Mouse (Mus musculus) right cerebral cortex, postnatal 4 days (tissue): ENCODE data around the gene Birc3.
"Not testable (repeated sequence)": the region's sequence is repeated elsewhere in the genome, so short reads cannot be mapped to it uniquely, and the experiment has no call there.

Experiments used
- DNase-seq: peaks from one replicate; pipeline ENCODE4 v3.0.0-alpha.2; 2022

Gene Birc3

GRCm38 (mm10) chr9:7872775-7873439, at the start of gene Birc3:
Birc3 (minus strand) TSS chr9:7873186.
- peak; percentile 7 for DNase-seq

- DNase-seq = no peak
Observed at GRCm38 (mm10) chr9:7914925-7915324, 41.9 kb upstream of the Birc3 start.

DNA sequence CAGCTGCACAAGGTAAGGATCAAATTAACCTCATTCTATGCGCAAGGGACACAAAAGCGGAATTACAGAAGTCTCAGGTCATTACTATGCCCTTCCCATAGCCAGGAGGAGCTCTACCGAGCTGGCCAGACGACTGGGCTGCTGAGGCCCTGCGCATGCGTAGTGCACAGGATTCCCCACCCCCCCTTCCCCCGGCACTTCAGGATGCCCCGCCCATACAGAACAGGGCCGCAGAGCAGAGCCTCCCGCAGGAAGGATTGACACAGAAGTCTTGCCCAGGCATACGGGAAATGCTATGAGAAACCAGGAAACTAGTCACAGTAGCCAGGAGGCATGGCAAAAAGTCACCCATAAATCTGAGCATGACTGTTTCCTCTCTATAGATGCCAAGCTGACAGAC, 41.5 kb upstream of the Birc3 start:
- DNase-seq = peak; percentile 43

GRCm38 (mm10) chr9:7913953-7914352, 41.0 kb upstream of the Birc3 start:
- no peak for DNase-seq

DNA sequence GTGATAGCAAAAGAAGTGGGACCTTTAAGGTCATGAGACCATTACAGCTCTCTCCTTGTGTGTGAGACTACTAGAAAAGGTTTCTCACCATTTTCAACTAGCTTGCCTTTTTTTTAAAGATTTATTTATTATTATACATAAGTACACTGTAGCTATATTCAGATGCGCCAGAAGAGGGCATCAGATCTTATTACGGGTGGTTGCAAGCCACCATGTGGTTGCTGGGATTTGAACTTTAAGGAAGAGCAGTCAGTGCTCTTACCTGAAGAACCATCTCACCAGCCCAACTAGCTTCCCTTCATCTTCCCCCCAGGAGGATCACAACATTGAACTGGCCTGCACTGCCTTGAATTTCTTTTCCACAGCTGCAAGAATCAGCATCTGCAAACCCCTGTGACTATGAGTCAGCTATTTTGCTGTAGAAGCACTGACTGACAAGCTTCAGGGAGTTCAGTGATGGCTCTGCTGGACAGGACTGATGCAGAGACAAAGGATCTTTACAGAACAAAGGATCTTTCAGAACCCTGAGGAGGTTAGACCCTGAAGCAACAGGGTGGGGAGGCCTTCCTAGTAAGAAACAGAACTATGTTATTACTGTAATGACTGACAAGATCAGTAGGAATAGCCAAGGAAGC, 34.5 kb upstream of the Birc3 start:
- DNase-seq = no peak

GRCm38 (mm10) chr9:7906564-7906963, 33.6 kb upstream of the Birc3 start:
- no peak for DNase-seq

DNA sequence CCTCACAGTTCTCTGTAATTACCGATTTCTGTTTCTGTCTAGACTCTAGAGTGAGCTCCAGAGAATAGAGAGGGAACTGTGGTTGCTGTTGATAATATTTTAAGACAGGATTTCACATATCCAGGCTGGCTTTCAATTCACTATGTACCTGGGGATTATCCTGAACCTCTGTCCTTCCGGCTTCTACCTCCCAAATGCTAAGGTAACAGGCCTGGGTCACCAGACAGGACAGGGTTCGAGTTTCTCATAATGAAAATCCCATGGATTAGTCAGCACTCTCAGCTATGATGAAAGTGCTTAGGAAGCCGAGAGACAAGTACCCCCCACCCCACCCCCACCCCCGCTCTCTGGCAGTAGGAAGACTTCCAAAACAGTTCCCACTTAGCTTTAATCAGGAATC, 30.8 kb upstream of the Birc3 start:
- no peak for DNase-seq

DNA sequence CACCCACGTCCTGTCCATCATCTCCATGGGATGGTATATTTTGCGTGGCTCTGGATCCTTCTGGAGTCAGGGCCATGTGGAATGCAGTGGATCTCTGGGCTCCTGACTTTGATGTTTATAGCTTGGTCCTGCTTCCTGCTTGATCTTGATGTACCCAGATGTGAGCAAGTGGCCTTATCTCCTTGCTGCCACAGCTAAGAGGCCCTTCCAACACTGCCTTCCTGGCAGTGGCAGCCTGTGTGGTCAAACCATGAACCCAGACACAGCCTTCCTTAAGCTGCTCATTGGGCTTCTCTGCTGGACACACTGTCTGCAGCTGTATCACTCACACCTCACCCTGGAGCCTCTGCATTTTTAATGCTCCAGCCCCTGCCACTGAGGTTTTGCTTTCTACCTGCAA, 30.3 kb upstream of the Birc3 start:
- no peak for DNase-seq

- DNase-seq = no peak
Observed at GRCm38 (mm10) chr9:7902311-7902710, 29.3 kb upstream of the Birc3 start.

GRCm38 (mm10) chr9:7900965-7901364, 28.0 kb upstream of the Birc3 start:
- DNase-seq = no peak

- peak; percentile 57 for DNase-seq
Observed at GRCm38 (mm10) chr9:7897502-7897901, 24.5 kb upstream of the Birc3 start.

DNA sequence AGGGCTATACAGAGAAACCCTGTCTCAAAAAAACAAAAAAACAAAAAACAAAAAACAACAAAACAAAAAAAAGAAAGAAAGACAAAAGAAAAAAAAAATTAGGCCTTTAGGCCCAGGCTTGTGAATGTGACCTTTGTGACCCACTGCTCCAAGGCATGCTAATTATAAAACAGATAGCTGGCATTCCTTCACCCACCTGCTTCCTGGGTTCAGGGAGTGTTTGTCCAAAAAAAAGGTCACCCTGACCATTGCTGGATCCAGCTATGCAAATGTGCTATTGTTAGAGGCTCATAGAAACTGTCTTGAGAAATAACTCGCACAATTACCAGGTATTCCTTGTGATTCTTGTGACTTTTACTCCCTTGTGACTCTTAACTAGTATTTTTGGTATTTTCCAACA, 18.8 kb upstream of the Birc3 start:
- not testable (repeated sequence) for DNase-seq

GRCm38 (mm10) chr9:7891177-7891576, 18.2 kb upstream of the Birc3 start:
- no peak for DNase-seq

- DNase-seq = no peak
Observed at GRCm38 (mm10) chr9:7884346-7884745, 11.4 kb upstream of the Birc3 start.

- no peak for DNase-seq
Observed at GRCm38 (mm10) chr9:7882304-7882865, 9.4 kb upstream of the Birc3 start.

GRCm38 (mm10) chr9:7873511-7874211, 675 bp upstream of the Birc3 start:
- DNase-seq = no peak

DNA sequence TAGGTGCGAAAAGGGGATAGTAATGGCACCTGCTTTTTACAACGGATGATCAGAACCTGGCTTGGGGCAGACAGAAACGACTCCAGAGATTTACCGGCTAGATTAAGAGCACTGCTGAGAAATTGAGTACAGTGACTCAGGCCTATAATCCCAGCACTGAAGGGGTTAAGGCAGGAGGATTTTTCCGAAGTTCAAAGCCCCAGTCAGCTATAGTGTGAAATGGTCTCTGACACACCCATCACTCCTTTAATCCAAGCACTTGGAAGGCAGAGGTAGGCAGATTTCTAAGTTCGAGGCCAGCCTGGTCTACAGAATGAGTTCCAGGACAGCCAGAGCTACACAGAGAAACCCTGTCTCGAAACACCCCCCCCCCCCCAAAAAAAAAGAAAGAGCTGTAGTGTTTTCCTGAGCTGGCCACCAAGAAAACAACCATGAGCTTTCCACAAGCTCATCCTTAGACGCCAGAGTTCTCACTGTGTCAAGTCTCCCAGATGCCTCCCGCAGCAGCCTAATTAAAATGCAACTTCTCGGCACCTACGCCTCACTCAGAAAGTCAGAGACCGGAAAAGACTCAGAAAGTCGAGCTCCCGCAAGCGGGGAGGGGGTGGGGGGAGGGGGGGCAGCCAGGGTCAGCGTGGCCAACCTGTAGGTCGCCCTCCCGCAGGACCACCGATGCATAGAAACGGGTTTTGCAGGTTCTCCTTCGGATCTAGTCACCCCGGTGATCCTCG, 777 bp downstream of the Birc3 start:
- DNase-seq = no peak

- DNase-seq = no peak
Observed at GRCm38 (mm10) chr9:7871316-7872043, 1.5 kb downstream of the Birc3 start.

DNA sequence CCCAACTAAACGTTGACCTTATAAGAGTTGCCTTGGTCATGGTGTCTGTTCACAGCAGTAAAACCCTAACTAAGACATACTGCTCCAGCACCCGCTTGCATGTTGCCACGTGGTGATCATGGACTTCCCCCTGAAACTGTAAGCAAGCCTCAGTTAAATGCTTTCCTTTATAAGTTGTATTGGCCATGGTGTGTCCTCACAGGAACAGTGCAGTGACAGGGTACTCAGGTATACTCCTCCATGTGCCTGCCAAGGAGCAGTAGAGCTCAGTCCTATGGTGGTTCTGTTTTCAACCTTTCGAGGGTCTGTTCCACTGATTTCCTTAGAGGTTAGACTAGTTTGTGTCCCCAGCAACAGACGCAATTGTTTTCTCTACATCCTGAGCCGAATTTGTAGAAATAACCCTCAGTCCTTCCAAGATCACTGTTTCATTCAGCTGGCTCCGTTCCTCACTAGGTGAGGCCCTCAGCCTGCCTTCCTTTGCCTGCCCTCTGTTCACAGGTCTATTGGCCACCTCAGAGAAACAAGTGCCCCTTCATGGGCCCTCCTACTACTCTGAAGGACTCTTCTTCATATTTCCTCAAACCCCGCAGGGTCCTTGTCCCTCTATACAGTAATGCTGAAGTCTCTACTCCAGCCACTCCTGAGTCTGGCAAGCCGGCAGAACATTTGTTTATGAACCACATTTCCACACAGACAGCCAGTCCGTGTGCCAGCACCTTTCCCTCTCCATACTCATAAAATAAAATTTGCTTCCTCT, 2.2 kb downstream of the Birc3 start:
- no peak for DNase-seq

DNA sequence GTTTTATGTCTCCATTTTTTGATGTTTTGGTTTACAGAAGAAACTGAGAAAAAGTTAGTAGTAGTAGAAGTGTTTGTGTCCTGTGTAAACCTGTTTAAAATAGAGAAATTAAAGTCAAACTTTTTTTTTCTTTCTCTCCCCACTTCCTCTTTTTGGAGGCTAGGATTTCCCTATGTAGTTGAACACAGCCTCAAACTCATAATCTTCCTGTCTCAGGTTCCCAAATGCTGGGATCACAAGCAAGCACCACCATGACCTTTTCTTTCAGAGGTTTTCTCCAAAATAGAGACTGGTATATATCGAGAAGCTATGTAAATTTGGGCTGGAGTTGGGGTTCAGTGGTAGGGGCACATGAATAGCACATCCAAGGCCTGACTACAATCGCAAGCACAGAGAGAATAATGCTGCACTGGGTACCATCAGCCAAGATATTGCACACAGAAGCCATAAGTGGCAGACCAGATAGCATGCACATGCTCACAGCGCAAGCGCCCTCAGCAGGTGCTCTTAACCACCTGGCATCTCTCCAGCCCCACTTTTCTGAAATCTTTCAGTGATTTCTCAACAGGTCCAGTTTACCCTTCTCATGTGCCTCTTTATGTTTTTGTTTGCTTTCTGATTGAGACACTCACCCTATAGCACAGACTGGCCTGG, 4.0 kb downstream of the Birc3 start:
- no peak for DNase-seq

- no peak for DNase-seq
Observed at GRCm38 (mm10) chr9:7867981-7868380, 5.0 kb downstream of the Birc3 start.
